ENCODE assay signal across 17 mouse cellular contexts in genomic region chr16:76827674-76828441, GRCm38 (mm10).
DNase-seq lines count a peak whose midpoint lies in the region; ATAC-seq and TF ChIP-seq lines count a peak whose summit lies in the region.
"Had no signal": no experiment of that assay in that cellular context is flagged by ENCODE, and none has a peak within 500 bp of the region (broad histone marks: within the 10 kb centered on the region; RNA-seq: fewer than 3 reads in every experiment).

No protein-coding gene starts in this region.

- 0 out of 2 replicates have a peak, but pooled peaks cover 4% of the 10 kb centered on the region for H3K9me3 ChIP-seq in forebrain, embryonic 14.5 days (replicated peaks; ENCODE audit: control insufficient read depth, low read length)
- H3K9me3 ChIP-seq: heart, embryonic 10.5 days; stomach, embryonic 15.5 days had no signal

- H3K4me1 ChIP-seq in forebrain, embryonic 14.5 days (ENCODE audit: control insufficient read depth, insufficient read depth, low read length) = peaks cover 5% of the 10 kb centered on the region
- H3K4me1 ChIP-seq: heart, embryonic 10.5 days; neural tube, embryonic 13.5 days; stomach, embryonic 15.5 days had no signal

- peak; percentile 75 to 90 for DNase-seq in cerebellum, postnatal 10 days
- no peak for DNase-seq in cerebellum, adult 9-11 months
- peak; percentile 6 to 16 for DNase-seq in left cerebral cortex, adult 18-20 months (ENCODE audit: low spot score in 2 of 2)
- no peak for DNase-seq in left cerebral cortex, adult 2 months (ENCODE audit: extremely low spot score in 1 of 2, low spot score in 2 of 2)
- peak; percentile 94 for DNase-seq in forebrain, embryonic 14.5 days (ENCODE audit: low spot score)
- peak; percentile 8 for DNase-seq in right cerebral cortex, adult 18-20 months
- DNase-seq in B cell, adult 2 months = no peak
- no peak for DNase-seq in lung, adult 18-20 months
- DNase-seq: cerebellum, adult 18-20 months; gastrocnemius, adult 2 months; heart, postnatal 4 days; kidney, adult 2 months had no signal

- no peak for TF ChIP-seq CTCF in left cerebral cortex, adult 2 months (IDR thresholded peaks at IDR 0.05)

- H3K27me3 ChIP-seq in forebrain, embryonic 14.5 days (replicated peaks; ENCODE audit: control insufficient read depth, insufficient read depth, low read length) = no peaks in the 10 kb centered on the region
- H3K27me3 ChIP-seq: neural tube, embryonic 13.5 days; stomach, embryonic 15.5 days had no signal

- ATAC-seq in forebrain, embryonic 14.5 days = peak; percentile 97
- ATAC-seq: lung, postnatal 0 days had no signal

- intact Hi-C loops in left cerebral cortex, adult 2 months (cut with DNase I) = no loop called here

- H3K36me3 ChIP-seq in forebrain, embryonic 14.5 days (ENCODE audit: control insufficient read depth, insufficient read depth, low read length) = no peaks in the 10 kb centered on the region
- H3K36me3 ChIP-seq: heart, embryonic 10.5 days; neural tube, embryonic 13.5 days; stomach, embryonic 15.5 days had no signal

- no peak overlapping the region for H3K4me2 ChIP-seq in forebrain, embryonic 14.5 days (ENCODE audit: low read length)
- H3K4me2 ChIP-seq: liver, embryonic 11.5 days; neural tube, embryonic 13.5 days; stomach, embryonic 15.5 days had no signal

- H3K27ac ChIP-seq in left cerebral cortex, adult 2 months = no peak overlapping the region
- peak overlapping the region; percentile 22; the same call in 1 of the 2 replicates for H3K27ac ChIP-seq in forebrain, embryonic 14.5 days (ENCODE audit: low read depth, low read length)
- H3K27ac ChIP-seq: gastrocnemius, adult 2 months; heart, embryonic 10.5 days; neural tube, embryonic 13.5 days; stomach, embryonic 15.5 days had no signal

- no peak overlapping the region for H3K9ac ChIP-seq in forebrain, embryonic 14.5 days (ENCODE audit: low read length)
- H3K9ac ChIP-seq: neural tube, embryonic 13.5 days; stomach, embryonic 15.5 days had no signal

- WGBS in forebrain, embryonic 14.5 days = 24% methylated on average over 7 of the region's 7 CpGs

- no peak overlapping the region for H3K4me3 ChIP-seq in left cerebral cortex, adult 2 months
- H3K4me3 ChIP-seq in forebrain, embryonic 14.5 days (ENCODE audit: low read depth, low read length) = no peak overlapping the region
- H3K4me3 ChIP-seq: gastrocnemius, adult 2 months; heart, embryonic 10.5 days; neural tube, embryonic 13.5 days; stomach, embryonic 15.5 days had no signal

Comparison
In these comparisons a context has a peak if more than half of its experiments do, and no peak if none do; other contexts are left out.
1. DNase-seq: peak in cerebellum, postnatal 10 days (2 of 2), left cerebral cortex, adult 18-20 months (2 of 2), forebrain, embryonic 14.5 days (single experiment) and right cerebral cortex, adult 18-20 months (single experiment); none in cerebellum, adult 9-11 months (single experiment), left cerebral cortex, adult 2 months (0 of 2), B cell, adult 2 months (0 of 2) and lung, adult 18-20 months (0 of 2).